Mouse (Mus musculus): ENCODE data around the gene Gm20518.

DNA sequence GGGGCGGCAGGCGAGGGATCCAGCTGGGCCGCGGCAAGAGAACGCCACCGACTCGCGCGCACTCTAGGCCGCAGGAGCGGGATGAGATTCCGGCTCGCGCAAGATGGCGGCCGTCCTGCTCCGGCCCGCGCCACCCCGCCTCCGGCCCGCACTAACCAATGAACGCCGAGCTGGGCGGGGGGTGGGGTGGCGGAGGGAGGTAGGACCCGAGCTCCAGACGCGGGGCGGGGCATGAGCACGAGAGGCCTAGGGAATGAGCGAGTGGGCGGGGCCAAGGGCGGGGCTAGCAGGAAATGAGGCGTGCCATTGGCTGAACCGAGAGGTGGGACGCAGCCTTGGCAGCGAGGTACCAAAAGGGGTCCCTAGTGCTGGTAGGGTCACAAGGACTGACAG, at the start of gene Gm20518:
- TF ChIP-seq CTCF (IDR thresholded peaks at IDR 0.05; ENCODE audit: borderline replicate concordance, extremely low read depth, insufficient read depth, insufficient read length) = peak; percentile 10; the same call in 1 of the 2 replicates
- TF ChIP-seq POLR2A (IDR thresholded peaks at IDR 0.05; ENCODE audit: borderline replicate concordance, extremely low read depth, insufficient read depth, insufficient read length, poor library complexity, severe bottlenecking) = peak; percentile 96
